Mouse (Mus musculus) neural tube, embryonic 12.5 days (tissue): ENCODE measurements around the gene Tmc2. TPM values are rescaled to one million over a fixed set of nuclear protein-coding genes. Genes with fewer than 3 reads are reported as not detected.

Experiments
- ATAC-seq: fragments of 200-750 bp; cut with Nextera tagmentation; 2 replicates; pipeline ENCODE4 v1.8.0; 2017; ENCODE audit warnings: low read depth, mild to moderate bottlenecking, moderate TSS enrichment, moderate library complexity; ENCODE audit not compliant: low FRiP score
- H3K27ac ChIP-seq: fragments of 300-500 bp; sonication (generic); 2 replicates; pipeline ENCODE4 v1.5.1; 2016
- H3K27me3 ChIP-seq: fragments of 300-500 bp; sonication (generic); replicated peaks from 2 replicates; pipeline ENCODE4 v1.6.1; 2016; ENCODE audit warnings: mild to moderate bottlenecking
- H3K36me3 ChIP-seq: fragments of 300-500 bp; sonication (generic); 2 replicates; pipeline ENCODE4 v1.6.1; 2016; ENCODE audit warnings: mild to moderate bottlenecking
- H3K4me1 ChIP-seq: fragments of 300-500 bp; sonication (generic); 2 replicates; pipeline ENCODE4 v1.6.1; 2016
- H3K4me2 ChIP-seq: fragments of 300-500 bp; sonication (generic); replicated peaks from 2 replicates; pipeline ENCODE4 v1.6.1; 2016; ENCODE audit warnings: mild to moderate bottlenecking
- H3K4me3 ChIP-seq: fragments of 300-500 bp; sonication (generic); 2 replicates; pipeline ENCODE4 v1.5.1; 2016
- H3K9ac ChIP-seq: fragments of 300-500 bp; sonication (generic); 2 replicates; pipeline ENCODE4 v1.6.1; 2016; ENCODE audit warnings: mild to moderate bottlenecking
- H3K9me3 ChIP-seq: fragments of 300-500 bp; sonication (generic); 2 replicates; pipeline ENCODE4 v1.6.1; 2016; ENCODE audit warnings: mild to moderate bottlenecking
- WGBS: fragments of 180-500 bp; shearing (Covaris S2); methylation state at CpG from one replicate; pipeline ENCODE4 v1.1.7; 2016; 5-methylcytosine and 5-hydroxymethylcytosine counted together
- polyA plus RNA-seq: library from polyadenylated mRNA; unstranded; fragments of >200 nt; fragmentation: Nextera tagmentation; extraction: Ambion mirVana; gene quantifications from 2 replicates; pipeline ENCODE4 v1.2.1, GENCODE M21; 2016

Tmc2 gene
- not detected in 2 replicates for polyA plus RNA-seq

DNA sequence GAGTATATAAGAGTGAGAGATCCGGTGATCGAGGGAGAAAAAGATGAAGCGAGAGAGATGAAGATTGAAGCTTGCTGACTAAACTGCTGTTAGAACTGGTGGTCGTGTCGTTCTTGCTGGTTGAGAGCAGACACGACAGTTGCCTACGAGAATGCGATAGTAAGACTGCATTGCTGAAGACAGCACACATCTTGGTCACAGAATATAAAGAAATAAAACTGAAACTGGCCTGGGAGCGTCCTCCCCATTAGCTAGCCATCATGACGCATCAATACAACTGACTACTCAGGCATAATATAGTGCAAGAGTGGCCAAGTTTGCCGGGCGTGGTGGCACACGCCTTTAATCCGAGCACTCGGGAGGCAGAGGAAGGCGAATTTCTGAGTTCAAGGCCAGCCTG lies at the start of gene Tmc2:
Tmc2 (plus strand) TSS at position 301 of the 400 bp plus-strand sequence.
- H3K36me3 ChIP-seq, result no peaks in the 10 kb centered on the region
- H3K9ac ChIP-seq, result no peak within 1 kb of the TSS
- no peak within 1 kb of the TSS for H3K27ac ChIP-seq
- H3K27me3 ChIP-seq, result no peaks in the 10 kb centered on the region
- H3K4me3 ChIP-seq, result no peak within 1 kb of the TSS
- no peaks in the 10 kb centered on the region for H3K4me1 ChIP-seq
- 93% methylated on average over 16 of the region's 16 CpGs for WGBS
- no peak for ATAC-seq
- H3K4me2 ChIP-seq, result no peak within 1 kb of the TSS
- 0 out of 2 replicates have a peak, but pooled peaks cover 6% of the 10 kb centered on the region for H3K9me3 ChIP-seq

DNA sequence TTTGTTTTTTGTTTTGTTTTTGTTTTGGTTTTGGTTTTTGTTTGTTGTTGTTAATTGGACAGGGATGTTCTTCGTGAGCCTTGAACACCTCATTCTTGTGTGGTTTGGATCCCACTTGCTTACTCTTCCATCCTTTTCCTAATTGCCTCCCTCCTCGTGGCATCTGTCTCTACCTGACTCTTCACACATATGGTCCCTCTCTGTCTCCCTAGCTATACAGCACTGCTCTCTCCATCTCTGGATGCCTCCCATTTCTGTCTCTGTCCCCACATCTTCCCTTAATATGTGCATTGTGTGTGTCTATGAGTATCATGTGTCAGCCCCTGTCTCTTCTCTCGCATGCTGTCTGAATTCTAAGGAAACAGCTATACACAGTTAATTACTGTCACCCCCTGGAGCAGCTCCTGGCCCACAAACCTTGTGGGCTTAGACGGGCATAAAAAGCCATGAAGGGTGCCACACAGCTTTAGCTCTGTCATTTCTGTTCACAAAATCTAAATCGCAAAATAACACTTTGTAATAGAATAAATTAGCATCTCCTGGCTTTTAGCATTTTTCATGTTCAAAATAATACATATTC lies 48.8 kb upstream of the Tmc2 start:
- 74% methylated on average over 5 of the region's 5 CpGs for WGBS
- Histone ChIP-seq H3K4me2 (no peak overlapping the region), H3K27ac (no peak overlapping the region), H3K4me1 (no peaks in the 10 kb centered on the region), H3K4me3 (no peak overlapping the region), H3K9me3 (no peaks in the 10 kb centered on the region), H3K9ac (no peak overlapping the region), H3K36me3 (no peaks in the 10 kb centered on the region), H3K27me3 (no peaks in the 10 kb centered on the region)
- no peak for ATAC-seq

DNA sequence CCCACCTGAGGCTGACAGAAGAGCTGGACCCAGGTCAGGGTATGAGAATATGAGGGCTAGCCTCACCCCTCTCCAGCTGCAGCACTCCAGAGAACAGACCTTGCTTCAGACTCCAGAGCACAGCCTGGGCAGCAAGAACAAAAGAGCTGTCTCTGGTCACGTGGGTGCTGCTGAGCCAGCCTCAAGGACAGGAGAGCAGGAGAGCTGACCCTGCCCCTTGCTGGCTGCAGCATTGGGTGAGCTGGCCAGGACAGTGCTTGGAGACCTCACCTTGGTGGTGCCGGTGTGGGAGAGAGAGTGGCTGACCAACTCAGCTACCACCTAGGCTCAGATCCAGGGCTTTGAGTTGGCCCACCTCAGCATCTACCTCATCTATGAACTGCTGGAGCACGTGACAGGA lies 39.8 kb upstream of the Tmc2 start:
- no peaks in the 10 kb centered on the region for H3K36me3 ChIP-seq
- no peak overlapping the region for H3K9ac ChIP-seq
- H3K27me3 ChIP-seq, result no peaks in the 10 kb centered on the region
- no peak for ATAC-seq
- H3K4me1 ChIP-seq, result 0 out of 2 replicates have a peak, but pooled peaks cover 3% of the 10 kb centered on the region
- no peak overlapping the region for H3K4me3 ChIP-seq
- 85% methylated on average over 3 of the region's 3 CpGs for WGBS
- H3K4me2 ChIP-seq, result no peak overlapping the region
- no peaks in the 10 kb centered on the region for H3K9me3 ChIP-seq
- H3K27ac ChIP-seq, result no peak overlapping the region

DNA sequence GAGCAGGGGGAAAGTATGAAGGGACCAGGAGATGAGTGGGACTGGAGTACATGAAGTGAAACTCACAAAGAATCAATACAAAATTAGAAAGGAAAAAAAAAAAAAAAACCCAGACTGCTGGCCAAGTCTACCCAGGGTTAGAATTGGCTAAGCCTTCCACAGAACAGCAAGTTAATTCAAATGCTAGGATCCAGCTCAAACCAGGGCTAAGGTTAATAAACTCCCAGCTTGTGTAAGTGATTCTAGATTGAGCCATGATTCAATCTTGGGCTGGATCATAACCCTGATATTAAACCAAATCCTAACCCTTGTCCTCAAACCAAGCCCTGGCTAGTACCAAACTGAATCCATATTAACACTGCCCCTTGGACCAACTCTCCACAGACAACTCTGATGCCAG lies 39.1 kb upstream of the Tmc2 start:
- Histone ChIP-seq H3K27ac (no peak overlapping the region), H3K27me3 (no peaks in the 10 kb centered on the region), H3K4me2 (no peak overlapping the region), H3K9me3 (no peaks in the 10 kb centered on the region), H3K9ac (no peak overlapping the region), H3K4me1 (0 out of 2 replicates have a peak, but pooled peaks cover 3% of the 10 kb centered on the region), H3K4me3 (no peak overlapping the region), H3K36me3 (no peaks in the 10 kb centered on the region)
- ATAC-seq, result no peak

DNA sequence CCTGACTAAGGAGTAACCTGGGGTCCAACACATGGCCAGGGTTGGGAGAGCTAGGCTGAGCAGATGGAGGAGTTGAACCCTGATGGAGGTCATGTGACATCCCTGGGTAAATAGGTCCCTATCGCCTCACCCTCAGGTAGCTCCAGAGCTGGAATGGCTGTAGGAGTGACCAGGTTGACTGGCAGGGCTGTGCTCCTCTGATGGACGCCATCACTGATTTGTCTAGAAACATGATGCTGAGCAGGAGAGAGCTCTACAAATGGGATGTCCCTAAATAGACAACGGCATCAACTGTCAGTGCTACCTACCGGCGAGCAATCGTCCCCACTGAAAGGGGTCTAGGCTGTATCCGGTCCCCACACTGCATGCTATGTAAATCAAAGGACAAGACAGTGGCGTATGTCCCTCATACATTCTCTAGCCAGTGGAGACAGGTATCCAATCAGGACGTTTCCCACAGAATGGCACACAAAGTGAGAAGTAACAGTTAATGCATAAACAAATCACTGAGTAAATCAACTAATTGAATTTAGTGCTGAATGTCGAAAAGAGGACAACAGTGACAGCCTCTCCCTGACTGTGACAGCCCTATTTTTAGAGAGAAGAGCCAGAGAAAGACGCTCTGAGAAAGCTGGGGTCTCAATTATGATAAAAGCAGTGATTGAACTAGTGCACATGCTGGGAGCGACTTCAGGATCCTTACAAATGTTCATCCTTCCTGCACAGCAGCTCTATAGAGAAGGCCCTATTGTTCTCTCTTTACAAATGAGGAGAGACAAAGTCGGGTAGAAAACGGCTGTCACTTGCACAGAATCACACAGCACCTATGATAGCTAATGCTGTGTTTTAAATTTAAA lies 37.5 kb upstream of the Tmc2 start:
- WGBS, result 58% methylated on average over 14 of the region's 14 CpGs
- Histone ChIP-seq H3K4me1 (0 out of 2 replicates have a peak, but pooled peaks cover 3% of the 10 kb centered on the region), H3K4me2 (no peak overlapping the region), H3K27me3 (no peaks in the 10 kb centered on the region), H3K36me3 (no peaks in the 10 kb centered on the region), H3K9me3 (no peaks in the 10 kb centered on the region), H3K4me3 (no peak overlapping the region), H3K9ac (no peak overlapping the region), H3K27ac (no peak overlapping the region)
- ATAC-seq, result no peak

DNA sequence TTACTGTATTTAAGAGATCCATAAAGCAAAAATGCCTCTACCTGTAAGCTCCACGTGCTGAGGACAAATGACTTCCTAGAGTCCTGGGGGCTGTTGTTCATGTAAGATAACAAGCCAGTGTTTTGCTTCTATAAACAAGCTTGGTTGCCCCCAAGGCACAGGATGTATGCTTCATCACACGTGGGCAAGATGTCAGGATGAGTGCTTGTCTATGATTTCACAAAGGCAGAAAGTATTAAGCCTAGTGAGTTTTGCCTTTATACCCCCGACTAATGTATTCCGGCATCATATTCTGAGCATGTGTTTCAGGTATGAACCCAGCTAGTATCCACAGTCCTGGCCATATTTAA lies 36.9 kb upstream of the Tmc2 start:
- Histone ChIP-seq H3K9me3 (no peaks in the 10 kb centered on the region), H3K4me3 (no peak overlapping the region), H3K4me1 (0 out of 2 replicates have a peak, but pooled peaks cover 3% of the 10 kb centered on the region), H3K4me2 (no peak overlapping the region), H3K36me3 (no peaks in the 10 kb centered on the region), H3K27me3 (no peaks in the 10 kb centered on the region), H3K27ac (no peak overlapping the region), H3K9ac (no peak overlapping the region)
- ATAC-seq, result no peak
- 58% methylated on average over 4 of the region's 4 CpGs for WGBS

DNA sequence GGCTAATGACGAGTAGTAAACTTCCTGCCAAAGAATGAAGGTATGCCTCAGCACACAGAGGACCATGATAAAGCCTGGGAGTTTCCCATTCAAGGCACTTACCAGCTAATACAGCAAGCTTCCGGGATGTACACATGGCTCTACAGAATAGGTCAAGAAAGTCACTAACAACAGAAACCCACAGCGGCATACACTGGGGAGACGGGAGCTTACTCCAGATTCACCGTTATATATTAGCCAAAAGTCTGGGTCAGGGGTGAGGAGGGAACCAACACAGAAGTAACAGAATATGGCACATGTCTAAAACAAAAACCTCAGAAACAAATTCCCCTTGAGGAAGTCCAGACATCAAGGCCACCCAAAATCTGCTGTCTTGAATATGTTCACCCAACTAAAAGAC lies 32.3 kb upstream of the Tmc2 start:
- H3K27ac ChIP-seq, result no peak overlapping the region
- no peaks in the 10 kb centered on the region for H3K9me3 ChIP-seq
- 86% methylated on average over 5 of the region's 5 CpGs for WGBS
- H3K9ac ChIP-seq, result no peak overlapping the region
- H3K27me3 ChIP-seq, result no peaks in the 10 kb centered on the region
- H3K4me1 ChIP-seq, result 0 out of 2 replicates have a peak, but pooled peaks cover 3% of the 10 kb centered on the region
- no peak overlapping the region for H3K4me2 ChIP-seq
- H3K36me3 ChIP-seq, result 0 out of 2 replicates have a peak, but pooled peaks cover 4% of the 10 kb centered on the region
- ATAC-seq, result no peak
- no peak overlapping the region for H3K4me3 ChIP-seq

DNA sequence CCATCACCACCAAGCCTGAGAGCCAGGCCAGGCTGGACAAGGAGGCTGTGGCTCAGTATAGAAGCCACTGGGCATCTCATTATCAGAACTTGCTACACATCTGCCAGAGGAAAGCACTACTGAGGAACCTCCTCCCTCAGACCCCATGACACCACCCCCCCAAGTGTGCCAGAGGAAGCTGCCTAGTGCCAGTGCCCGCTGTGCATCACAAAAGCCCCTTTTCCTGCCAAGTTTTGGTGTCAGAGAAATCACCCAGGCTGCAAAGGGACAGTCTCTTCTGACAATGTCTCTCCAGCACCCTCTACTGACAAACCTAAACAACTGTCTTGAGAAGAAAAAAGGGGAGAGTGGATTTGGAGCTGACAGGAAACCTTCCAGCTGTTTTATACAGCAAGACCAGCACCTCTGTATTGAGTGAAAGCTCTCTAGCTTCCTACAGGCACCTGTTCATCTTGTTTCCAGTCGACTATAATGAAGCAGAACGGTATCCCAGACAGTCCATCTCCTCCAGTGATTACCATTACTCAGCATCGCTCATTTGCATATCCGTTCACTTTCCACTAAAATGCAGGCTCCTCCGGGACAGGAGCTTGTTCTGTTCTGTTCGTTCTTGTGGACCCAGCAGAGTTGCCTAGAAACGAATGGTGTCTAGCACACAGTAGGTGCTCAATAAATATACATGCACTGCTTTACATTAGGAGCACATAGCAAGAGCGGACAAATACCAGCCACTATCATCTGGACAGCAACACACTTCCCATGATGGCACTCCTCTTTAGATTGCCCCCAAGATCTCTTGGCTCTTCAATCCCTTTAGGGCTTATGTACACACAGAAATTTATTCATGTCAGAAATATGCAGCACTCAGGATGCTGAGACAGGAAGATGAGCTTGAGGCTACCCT lies 28.4 kb upstream of the Tmc2 start:
- H3K4me3 ChIP-seq, result no peak overlapping the region
- no peak overlapping the region for H3K4me2 ChIP-seq
- H3K36me3 ChIP-seq, result peaks cover 32% of the 10 kb centered on the region
- 61% methylated on average over 9 of the region's 9 CpGs for WGBS
- 0 out of 2 replicates have a peak, but pooled peaks have one; percentile 41 for ATAC-seq
- no peak overlapping the region for H3K9ac ChIP-seq
- no peaks in the 10 kb centered on the region for H3K4me1 ChIP-seq
- no peak overlapping the region for H3K27ac ChIP-seq
- no peaks in the 10 kb centered on the region for H3K27me3 ChIP-seq
- no peaks in the 10 kb centered on the region for H3K9me3 ChIP-seq

DNA sequence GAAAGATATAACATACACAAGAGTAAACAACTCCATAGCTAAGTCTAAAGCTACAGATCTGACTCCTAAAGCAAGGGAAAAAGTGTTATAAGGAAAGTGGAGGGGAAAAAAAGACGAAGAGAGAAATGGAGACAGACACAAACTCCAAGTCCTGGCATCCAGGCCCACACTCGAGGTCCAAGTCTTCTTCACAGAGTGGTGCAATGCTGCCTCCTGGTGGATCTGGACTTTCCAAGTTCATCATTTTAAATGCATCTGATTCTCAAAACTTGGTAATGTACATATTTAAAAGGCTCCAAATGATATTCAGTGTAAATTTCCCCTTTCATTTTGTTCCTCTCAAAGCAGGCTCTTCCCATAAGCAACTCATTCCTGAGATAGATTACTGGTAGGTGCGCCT lies 27.1 kb upstream of the Tmc2 start:
- 59% methylated on average over 3 of the region's 3 CpGs for WGBS
- Histone ChIP-seq H3K27ac (no peak overlapping the region), H3K4me3 (no peak overlapping the region), H3K27me3 (no peaks in the 10 kb centered on the region), H3K4me1 (no peaks in the 10 kb centered on the region), H3K4me2 (no peak overlapping the region), H3K36me3 (peaks cover 45% of the 10 kb centered on the region), H3K9me3 (no peaks in the 10 kb centered on the region), H3K9ac (no peak overlapping the region)
- no peak for ATAC-seq

DNA sequence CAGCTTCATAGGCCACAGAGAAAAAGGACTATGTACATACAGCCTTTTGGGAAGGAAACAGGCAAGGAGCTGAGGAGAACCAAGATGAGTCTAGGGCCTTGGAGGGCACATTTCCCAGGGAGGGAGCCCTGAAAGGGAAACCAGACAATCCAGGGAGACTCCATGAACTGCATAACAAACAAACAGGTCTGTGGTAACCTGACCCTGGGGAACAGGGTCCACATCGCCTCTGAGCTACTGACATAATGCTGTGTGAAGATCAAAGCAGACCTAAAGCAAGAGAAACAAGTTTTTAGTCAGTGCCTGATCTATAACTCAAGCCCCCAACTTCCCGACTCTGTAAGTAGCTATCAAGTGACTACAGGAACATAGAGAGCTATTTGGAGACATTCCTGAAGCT lies 23.3 kb upstream of the Tmc2 start:
- no peak overlapping the region for H3K4me2 ChIP-seq
- H3K27ac ChIP-seq, result no peak overlapping the region
- H3K9ac ChIP-seq, result no peak overlapping the region
- 80% methylated on average over 2 of the region's 2 CpGs for WGBS
- H3K9me3 ChIP-seq, result no peaks in the 10 kb centered on the region
- peaks cover 2% of the 10 kb centered on the region; the same call in 1 of the 2 replicates for H3K4me1 ChIP-seq
- peaks cover 72% of the 10 kb centered on the region for H3K36me3 ChIP-seq
- ATAC-seq, result no peak
- H3K27me3 ChIP-seq, result no peaks in the 10 kb centered on the region
- H3K4me3 ChIP-seq, result no peak overlapping the region

DNA sequence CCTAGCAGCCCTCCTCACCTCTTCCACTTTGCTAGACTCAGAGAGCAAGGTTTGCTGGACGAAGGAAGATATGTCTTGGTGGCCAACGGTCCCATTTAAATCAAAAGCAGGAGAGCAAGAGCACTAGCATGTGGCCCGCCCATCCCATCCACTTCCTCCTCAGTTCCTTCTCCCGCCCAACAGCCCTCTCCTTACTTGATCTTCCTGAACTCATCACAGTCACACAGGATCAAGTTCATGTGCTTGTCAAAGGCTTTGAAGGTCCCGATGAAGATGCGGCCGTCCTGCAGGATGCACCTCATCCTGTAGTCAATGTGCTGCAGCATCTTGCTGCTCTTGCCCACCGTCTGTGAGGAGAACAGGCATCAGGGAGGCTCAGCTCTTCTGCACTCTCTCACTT lies 18.2 kb upstream of the Tmc2 start:
- 0 out of 2 replicates have a peak overlapping the region, but pooled peaks have one; percentile 18 for H3K9ac ChIP-seq
- peaks cover 17% of the 10 kb centered on the region for H3K4me1 ChIP-seq
- no peak overlapping the region; the same call in 1 of the 2 replicates for H3K4me3 ChIP-seq
- H3K27me3 ChIP-seq, result no peaks in the 10 kb centered on the region
- H3K4me2 ChIP-seq, result peak overlapping the region; percentile 74
- H3K27ac ChIP-seq, result no peak overlapping the region
- ATAC-seq, result no peak
- no peaks in the 10 kb centered on the region for H3K9me3 ChIP-seq
- peaks cover 46% of the 10 kb centered on the region for H3K36me3 ChIP-seq
- 87% methylated on average over 8 of the region's 8 CpGs for WGBS

DNA sequence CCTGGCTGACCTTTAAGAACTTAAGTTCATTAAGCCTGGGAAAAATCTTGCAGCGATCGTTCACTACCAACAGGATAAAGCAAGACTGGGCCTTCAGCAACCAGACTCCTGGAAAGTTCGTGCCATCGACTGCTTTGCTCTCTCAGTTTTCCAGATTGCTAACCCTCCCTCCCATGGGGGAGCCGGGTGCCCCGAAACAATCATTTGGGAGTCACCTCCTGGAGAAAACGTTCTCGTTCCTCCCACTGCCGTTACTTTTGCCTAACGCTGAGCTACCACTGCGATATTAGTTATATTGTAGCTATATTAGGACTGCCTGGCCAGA lies 16.7 kb upstream of the Tmc2 start:
- H3K4me3 ChIP-seq, result peak overlapping the region; percentile 99
- peaks cover 31% of the 10 kb centered on the region for H3K36me3 ChIP-seq
- peaks cover 17% of the 10 kb centered on the region for H3K4me1 ChIP-seq
- no peaks in the 10 kb centered on the region for H3K27me3 ChIP-seq
- no peak; the same call in 1 of the 2 replicates for ATAC-seq
- WGBS, result 2% methylated on average over 11 of the region's 11 CpGs
- peak overlapping the region; percentile 74 for H3K4me2 ChIP-seq
- H3K27ac ChIP-seq, result no peak overlapping the region
- no peaks in the 10 kb centered on the region for H3K9me3 ChIP-seq
- H3K9ac ChIP-seq, result peak overlapping the region; percentile 98
